Mouse (Mus musculus) cortical plate, adult 2 months (tissue): ENCODE measurements around the gene Rpusd1. TPM values are rescaled to one million over a fixed set of nuclear protein-coding genes. Genes with fewer than 3 reads are reported as not detected.

Experiments
- H3K27ac ChIP-seq: fragments of 200-500 bp; 2 replicates; pipeline ENCODE4 v1.5.1; 2012; ENCODE audit warnings: low read length, control low read depth, inconsistent platforms; ENCODE audit not compliant: insufficient read depth
- H3K4me1 ChIP-seq: fragments of 200-500 bp; 2 replicates; pipeline ENCODE4 v1.6.1; 2011; ENCODE audit warnings: low read length; ENCODE audit not compliant: control insufficient read depth, insufficient read depth
- H3K4me3 ChIP-seq: fragments of 200-500 bp; 2 replicates; pipeline ENCODE4 v1.5.1; 2011; ENCODE audit warnings: mild to moderate bottlenecking, low read length, control low read depth; ENCODE audit not compliant: insufficient read depth
- CTCF ChIP-seq: fragments of 200-500 bp; IDR thresholded peaks from 2 replicates; pipeline ENCODE4 v1.5.1; 2011; ENCODE audit warnings: mild to moderate bottlenecking, control low read depth, low read length; ENCODE audit not compliant: insufficient read depth; ENCODE audit errors: extremely low read depth
- POLR2A ChIP-seq: fragments of 200-500 bp; IDR thresholded peaks from 2 replicates; pipeline ENCODE4 v1.6.1; 2011; ENCODE audit warnings: mild to moderate bottlenecking, low read length, control low read depth; ENCODE audit not compliant: insufficient read depth; ENCODE audit errors: extremely low read depth
- polyA plus RNA-seq: library from polyadenylated mRNA; depleted of rRNA; stranded (reverse); fragments of >200 nt; gene quantifications from 2 replicates; pipeline ENCODE4 v1.2.3, GENCODE M21; 2012; rRNA removed

Gene Rpusd1
- polyA plus RNA-seq, 1 experiment, result 142 TPM

DNA sequence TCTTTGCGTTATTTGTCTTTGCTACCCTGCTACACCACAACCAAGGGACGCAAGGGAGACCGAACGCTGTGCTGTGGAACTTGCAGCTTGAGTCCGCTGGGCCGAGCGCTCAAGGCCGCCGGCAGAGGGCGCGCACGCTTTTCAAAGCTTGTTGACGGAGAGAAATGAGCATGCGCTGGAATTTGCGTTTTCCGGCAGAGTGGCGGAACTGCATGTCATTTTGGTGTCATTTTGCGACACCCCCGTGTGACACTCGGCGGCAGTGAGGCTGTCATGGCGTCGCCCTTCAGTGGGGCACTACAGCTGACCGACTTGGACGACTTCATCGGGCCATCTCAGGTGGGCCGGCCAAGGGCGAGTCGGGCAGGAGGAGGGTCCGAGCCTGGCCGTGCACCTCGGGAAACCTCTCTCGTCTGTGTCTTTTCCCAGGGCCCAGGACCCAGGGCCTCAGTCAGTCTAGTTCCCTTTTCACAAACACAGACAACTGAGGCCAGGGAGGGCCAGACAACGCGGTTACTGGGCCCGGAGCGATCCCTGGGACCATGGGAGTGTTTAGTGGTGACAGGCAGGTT, 46.2 kb downstream of the Rpusd1 start, which contains the start of gene Narfl:
Gene Narfl, plus strand, starts transcription at position 228 of the 572 bp plus-strand sequence.
- peak; percentile 81 for TF ChIP-seq POLR2A
- peak; percentile 91 for TF ChIP-seq CTCF
- H3K4me1 ChIP-seq, result peaks cover 4% of the 10 kb centered on the region; the same call in 1 of the 2 replicates
- H3K4me3 ChIP-seq, result peak within 1 kb of the TSS; percentile 57
- H3K27ac ChIP-seq, result peak within 1 kb of the TSS; percentile 11; the same call in 1 of the 2 replicates

DNA sequence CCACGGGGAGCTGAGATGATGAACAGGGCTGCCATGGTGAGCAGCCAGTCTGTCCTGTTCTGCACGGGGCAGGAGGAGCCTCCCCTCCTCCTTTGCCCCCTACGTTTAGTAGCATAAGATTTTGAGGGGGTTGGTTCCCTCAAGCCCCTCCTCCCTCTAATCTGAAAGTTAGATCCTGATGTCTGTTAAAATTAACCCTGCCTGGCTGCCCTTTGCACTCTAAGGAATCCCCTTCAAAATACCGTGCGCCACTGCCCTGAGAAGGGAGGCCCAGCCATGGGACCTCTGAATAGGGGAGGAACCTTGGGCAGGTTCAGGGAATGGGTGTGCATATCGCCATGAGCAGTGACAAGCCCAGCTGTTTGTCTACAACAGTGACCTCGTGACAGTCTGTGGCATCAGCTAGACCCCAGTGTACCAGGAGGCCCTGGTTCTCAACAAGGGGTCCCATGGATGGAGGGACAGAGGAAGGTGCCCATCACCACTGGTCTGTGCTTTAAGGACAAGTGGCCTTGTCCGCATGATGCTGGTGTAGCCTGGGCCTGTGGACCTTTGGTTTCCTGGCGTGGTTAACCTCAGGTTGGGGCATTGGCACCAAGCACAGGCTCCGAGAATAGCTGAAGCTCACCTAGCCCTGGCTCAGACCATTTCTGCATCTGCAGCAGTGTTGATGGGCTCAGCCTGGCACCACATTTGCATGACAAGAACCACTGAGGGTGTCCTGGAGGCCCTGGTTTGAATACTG, 48.0 kb downstream of the Rpusd1 start:
- TF ChIP-seq POLR2A, result no peak
- no peak for TF ChIP-seq CTCF
- Histone ChIP-seq H3K4me3 (no peak overlapping the region), H3K27ac (no peak overlapping the region), H3K4me1 (peaks cover 4% of the 10 kb centered on the region; the same call in 1 of the 2 replicates)

DNA sequence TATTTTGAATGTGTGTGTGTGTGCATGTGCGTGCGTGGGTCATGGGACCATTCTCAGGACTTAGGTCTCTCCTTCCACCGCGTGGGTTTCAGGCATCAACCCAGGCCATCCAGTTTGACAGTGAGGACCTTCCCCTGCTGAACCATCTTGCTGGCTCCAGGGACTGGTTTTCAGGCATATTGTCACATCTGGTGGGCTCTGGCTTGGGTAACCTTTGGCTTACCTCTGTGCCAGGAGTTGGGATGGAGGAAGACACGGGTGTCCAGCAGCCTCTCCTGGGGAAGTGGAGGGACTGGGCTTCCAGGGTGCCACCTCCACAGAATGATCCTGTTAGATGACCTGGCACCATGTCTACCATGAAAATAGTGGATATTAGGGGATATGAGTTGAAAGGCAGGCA, 50.5 kb downstream of the Rpusd1 start:
- Histone ChIP-seq H3K4me3 (no peak overlapping the region), H3K27ac (no peak overlapping the region), H3K4me1 (peaks cover 4% of the 10 kb centered on the region; the same call in 1 of the 2 replicates)
- TF ChIP-seq CTCF, result no peak
- TF ChIP-seq POLR2A, result no peak

Other genes starting within 250 kb of the Rpusd1 start
- gene Sstr5, start 230.4 kb upstream of the Rpusd1 start, polyA plus RNA-seq, result 0.10 and 0.11 TPM in 2 replicates
- 42.5 and 51.6 TPM in 2 replicates for gene Sox8, start 157.0 kb upstream of the Rpusd1 start, polyA plus RNA-seq
- 17.2 and 17.9 TPM in 2 replicates for gene Lmf1, start 148.6 kb upstream of the Rpusd1 start, polyA plus RNA-seq
- gene Gng13, start 10.5 kb upstream of the Rpusd1 start, polyA plus RNA-seq, result 438 and 442 TPM in 2 replicates
- 2.3 and 2.4 TPM in 2 replicates for gene Chtf18, start 251 bp upstream of the Rpusd1 start, polyA plus RNA-seq
- 0.77 and 1.0 TPM in 2 replicates for gene Mslnl, start 8.4 kb downstream of the Rpusd1 start, polyA plus RNA-seq
- gene Msln, start 26.7 kb downstream of the Rpusd1 start, polyA plus RNA-seq, result 2.3 and 3.0 TPM in 2 replicates
- 39.4 and 41.9 TPM in 2 replicates for gene Narfl, start 46.1 kb downstream of the Rpusd1 start, polyA plus RNA-seq
- 230 and 253 TPM in 2 replicates for gene Haghl, start 58.0 kb downstream of the Rpusd1 start, polyA plus RNA-seq
- gene Ccdc78, start 58.9 kb downstream of the Rpusd1 start, polyA plus RNA-seq, result 0.17 and 0.52 TPM in 2 replicates
- 152 and 159 TPM in 2 replicates for gene Fam173a, start 65.2 kb downstream of the Rpusd1 start, polyA plus RNA-seq
- 2.3 and 4.0 TPM in 2 replicates for gene AC134908.4, start 68.0 kb downstream of the Rpusd1 start, polyA plus RNA-seq
- gene Metrn, start 69.5 kb downstream of the Rpusd1 start, polyA plus RNA-seq, result 134 and 141 TPM in 2 replicates
- gene Fbxl16, start 81.4 kb downstream of the Rpusd1 start, polyA plus RNA-seq, result 670 and 731 TPM in 2 replicates
- gene Wdr24, start 96.0 kb downstream of the Rpusd1 start, polyA plus RNA-seq, result 36.4 and 40.0 TPM in 2 replicates
- gene Jmjd8, start 101.2 kb downstream of the Rpusd1 start, polyA plus RNA-seq, result 55.6 and 58.1 TPM in 2 replicates
- 284 and 299 TPM in 2 replicates for gene Stub1, start 105.7 kb downstream of the Rpusd1 start, polyA plus RNA-seq
- 109 and 118 TPM in 2 replicates for gene Rhbdl1, start 109.6 kb downstream of the Rpusd1 start, polyA plus RNA-seq
- 40.8 and 45.0 TPM in 2 replicates for gene Gm20683, start 114.1 kb downstream of the Rpusd1 start, polyA plus RNA-seq
- 108 and 119 TPM in 2 replicates for gene Rhot2, start 117.2 kb downstream of the Rpusd1 start, polyA plus RNA-seq
- gene Wdr90, start 133.8 kb downstream of the Rpusd1 start, polyA plus RNA-seq, result 38.2 and 48.5 TPM in 2 replicates
- gene Mcrip2, start 141.1 kb downstream of the Rpusd1 start, polyA plus RNA-seq, result 29.2 and 29.9 TPM in 2 replicates
- gene Mettl26, start 147.4 kb downstream of the Rpusd1 start, polyA plus RNA-seq, result 76.5 and 79.2 TPM in 2 replicates
- 0.26 and 0.61 TPM in 2 replicates for gene Wfikkn1, start 153.2 kb downstream of the Rpusd1 start, polyA plus RNA-seq
- gene Rab40c, start 192.1 kb downstream of the Rpusd1 start, polyA plus RNA-seq, result 68.9 and 71.1 TPM in 2 replicates
- gene Pigq, start 217.3 kb downstream of the Rpusd1 start, polyA plus RNA-seq, result 156 and 159 TPM in 2 replicates
- 1.1 and 1.9 TPM in 2 replicates for gene Nhlrc4, start 217.3 kb downstream of the Rpusd1 start, polyA plus RNA-seq
- gene A930017K11Rik, start 224.9 kb downstream of the Rpusd1 start, polyA plus RNA-seq, result 0.79 and 0.92 TPM in 2 replicates